Mouse (Mus musculus): ENCODE results near the gene Cdca8. TPM values are rescaled to one million over a fixed set of nuclear protein-coding genes. Genes with fewer than 3 reads are reported as not detected.

The Cdca8 gene
- polyA plus RNA-seq, 1 experiment from 2014 or later, result 200 TPM

DNA sequence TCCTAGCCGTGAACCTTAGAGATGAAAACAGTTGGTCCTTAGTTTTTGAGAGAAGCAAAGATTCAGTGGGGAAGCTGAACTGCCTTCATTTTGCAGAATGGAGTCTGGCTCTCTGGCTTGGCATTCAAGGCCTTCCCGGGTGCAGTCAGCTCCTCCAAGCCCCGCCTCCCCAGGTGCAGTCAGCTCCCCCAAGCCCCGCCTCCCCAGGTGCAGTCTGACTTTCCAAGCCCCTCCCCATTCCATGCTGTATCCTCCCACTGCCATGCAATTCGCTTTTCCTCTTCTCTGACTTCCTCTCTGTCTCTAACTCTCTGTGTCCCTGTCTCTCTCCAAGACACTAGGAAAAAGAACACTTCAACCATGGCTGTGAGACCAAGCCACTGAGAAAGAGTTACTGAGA lies 39.1 kb upstream of the Cdca8 start:
- WGBS, result 37% methylated on average over 5 of the region's 5 CpGs
- Histone ChIP-seq H3K4me3 (ENCODE audit: low read depth, low read length) (no peak overlapping the region), H3K36me3 (replicated peaks; ENCODE audit: control insufficient read depth, insufficient read depth, low read depth, low read length) (no peaks in the 10 kb centered on the region), H3K27me3 (ENCODE audit: control insufficient read depth, insufficient read depth, low read length) (peaks cover 4% of the 10 kb centered on the region; the same call in 1 of the 2 replicates), H3K4me2 (ENCODE audit: low read depth, low read length) (no peak overlapping the region), H3K9ac (replicated peaks; ENCODE audit: low read length) (no peak overlapping the region), H3K9me3 (replicated peaks; ENCODE audit: control insufficient read depth, low read length) (no peaks in the 10 kb centered on the region), H3K27ac (replicated peaks; ENCODE audit: low read depth, low read length) (no peak overlapping the region), H3K4me1 (ENCODE audit: control insufficient read depth, insufficient read depth, low read length) (no peaks in the 10 kb centered on the region)
- DNase-seq (ENCODE audit: low spot score) (no peak), ATAC-seq (replicated peaks; ENCODE audit: insufficient number of reproducible peaks, low FRiP score, low TSS enrichment, low read depth) (no peak)

DNA sequence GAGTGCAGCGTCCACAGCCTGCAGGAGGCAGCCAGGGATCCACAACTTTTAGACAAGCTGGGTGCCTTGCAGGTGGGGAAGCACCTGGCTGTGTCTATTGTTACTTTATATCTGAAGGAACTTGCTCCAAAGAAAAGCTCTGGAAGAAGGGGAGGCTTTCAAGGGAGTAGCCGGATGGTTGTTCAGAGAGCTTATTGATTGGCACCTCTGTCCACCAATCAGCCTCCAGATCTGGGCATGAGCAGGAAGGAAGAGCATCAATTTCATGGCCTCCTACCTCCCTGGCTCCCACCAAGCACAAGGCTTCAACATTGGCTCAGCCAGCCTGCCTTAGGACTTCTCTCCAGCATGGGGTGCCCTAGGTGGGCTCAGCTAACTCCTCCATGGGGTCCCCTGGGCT lies 34.2 kb upstream of the Cdca8 start:
- WGBS, result 90% methylated on average over 2 of the region's 2 CpGs
- H3K4me2 ChIP-seq (ENCODE audit: low read depth, low read length), result no peak overlapping the region
- no peak overlapping the region for H3K27ac ChIP-seq (replicated peaks; ENCODE audit: low read depth, low read length)

DNA sequence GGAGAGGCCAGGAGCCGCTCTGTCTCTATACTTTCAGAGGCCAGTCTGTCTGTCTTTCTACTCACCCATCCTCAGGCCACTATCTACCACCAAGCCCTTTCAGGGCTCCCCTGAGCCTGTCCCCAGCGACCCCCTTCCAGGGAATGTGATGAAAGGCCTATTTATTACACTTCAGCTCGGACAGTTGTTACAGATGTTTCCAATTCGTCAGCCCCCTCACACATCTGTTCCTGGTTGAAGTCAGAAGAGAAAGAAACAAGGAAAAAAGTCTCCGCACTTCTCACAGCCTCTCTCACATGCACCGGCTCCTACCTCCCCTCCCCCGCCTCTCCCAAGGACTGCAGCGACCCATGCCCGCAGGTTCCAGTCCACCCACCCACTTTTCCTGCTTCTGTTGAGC lies 33.2 kb upstream of the Cdca8 start:
- Histone ChIP-seq H3K4me2 (ENCODE audit: low read depth, low read length) (0 out of 2 replicates have a peak overlapping the region, but pooled peaks have one; percentile 16), H3K4me3 (ENCODE audit: low read depth, low read length) (no peak overlapping the region), H3K4me1 (ENCODE audit: control insufficient read depth, insufficient read depth, low read length) (peaks cover 17% of the 10 kb centered on the region), H3K36me3 (replicated peaks; ENCODE audit: control insufficient read depth, insufficient read depth, low read depth, low read length) (no peaks in the 10 kb centered on the region), H3K9me3 (replicated peaks; ENCODE audit: control insufficient read depth, low read length) (no peaks in the 10 kb centered on the region), H3K9ac (replicated peaks; ENCODE audit: low read length) (no peak overlapping the region), H3K27me3 (ENCODE audit: control insufficient read depth, insufficient read depth, low read length) (no peaks in the 10 kb centered on the region), H3K27ac (replicated peaks; ENCODE audit: low read depth, low read length) (peak overlapping the region; percentile 7; the same call in 1 of the 2 replicates)
- WGBS, result 16% methylated on average over 9 of the region's 9 CpGs
- peak; percentile 92 for DNase-seq (ENCODE audit: low spot score)
- ATAC-seq (replicated peaks; ENCODE audit: insufficient number of reproducible peaks, low FRiP score, low TSS enrichment, low read depth), result no peak; the same call in 1 of the 2 replicates

More for the DNA sequence above, 34.2 kb upstream of the Cdca8 start:
- Histone ChIP-seq H3K4me3 (ENCODE audit: low read depth, low read length) (no peak overlapping the region), H3K36me3 (replicated peaks; ENCODE audit: control insufficient read depth, insufficient read depth, low read depth, low read length) (no peaks in the 10 kb centered on the region), H3K9ac (replicated peaks; ENCODE audit: low read length) (no peak overlapping the region), H3K27me3 (ENCODE audit: control insufficient read depth, insufficient read depth, low read length) (no peaks in the 10 kb centered on the region), H3K9me3 (replicated peaks; ENCODE audit: control insufficient read depth, low read length) (no peaks in the 10 kb centered on the region), H3K4me1 (ENCODE audit: control insufficient read depth, insufficient read depth, low read length) (peaks cover 17% of the 10 kb centered on the region)
- DNase-seq (ENCODE audit: low spot score) (peak; percentile 59), ATAC-seq (replicated peaks; ENCODE audit: insufficient number of reproducible peaks, low FRiP score, low TSS enrichment, low read depth) (no peak)

DNA sequence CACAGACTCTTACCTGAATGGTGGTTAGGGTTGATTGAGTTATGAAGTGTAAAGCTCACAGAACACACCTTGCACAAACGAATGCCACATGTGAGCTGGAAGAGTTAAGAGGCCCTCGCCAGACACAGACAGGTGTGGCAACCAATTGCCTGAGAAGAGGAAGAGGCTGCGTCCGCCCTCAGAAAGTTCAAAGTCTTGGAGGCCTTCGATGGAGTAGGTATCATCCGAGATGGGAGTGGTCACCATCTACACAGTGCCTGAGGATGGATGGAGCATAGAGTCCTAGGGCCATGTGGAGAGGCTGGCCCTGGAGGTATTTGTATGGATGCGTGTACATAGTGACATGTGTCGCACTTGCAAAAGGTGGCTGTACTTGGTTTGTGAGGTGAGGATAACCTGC lies 32.0 kb upstream of the Cdca8 start:
- Histone ChIP-seq H3K9ac (replicated peaks; ENCODE audit: low read length) (no peak overlapping the region), H3K4me2 (ENCODE audit: low read depth, low read length) (no peak overlapping the region), H3K9me3 (replicated peaks; ENCODE audit: control insufficient read depth, low read length) (no peaks in the 10 kb centered on the region), H3K36me3 (replicated peaks; ENCODE audit: control insufficient read depth, insufficient read depth, low read depth, low read length) (no peaks in the 10 kb centered on the region), H3K4me1 (ENCODE audit: control insufficient read depth, insufficient read depth, low read length) (peaks cover 17% of the 10 kb centered on the region), H3K4me3 (ENCODE audit: low read depth, low read length) (no peak overlapping the region), H3K27me3 (ENCODE audit: control insufficient read depth, insufficient read depth, low read length) (no peaks in the 10 kb centered on the region), H3K27ac (replicated peaks; ENCODE audit: low read depth, low read length) (no peak overlapping the region)
- 77% methylated on average over 8 of the region's 8 CpGs for WGBS
- DNase-seq (ENCODE audit: low spot score) (no peak), ATAC-seq (replicated peaks; ENCODE audit: insufficient number of reproducible peaks, low FRiP score, low TSS enrichment, low read depth) (no peak)

DNA sequence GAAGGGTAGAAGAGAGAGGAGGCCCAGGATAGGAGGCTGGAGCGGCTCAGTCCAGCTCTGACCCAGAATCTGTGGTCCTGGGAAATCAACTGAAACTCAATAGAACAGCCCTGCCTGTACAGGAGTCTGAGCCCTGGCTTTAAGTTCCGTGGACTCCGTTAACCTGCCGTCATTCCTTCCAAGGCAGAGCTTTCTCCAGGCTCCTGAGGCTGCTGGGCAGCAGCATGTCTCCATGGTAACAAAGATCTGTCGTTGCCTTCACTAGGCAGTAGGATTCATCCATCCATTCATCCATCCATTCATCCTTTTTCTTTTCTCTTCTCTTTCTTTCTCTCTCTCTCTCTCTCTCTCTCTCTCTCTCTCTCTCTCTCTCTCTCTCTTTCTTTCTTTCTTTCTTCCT lies 31.6 kb upstream of the Cdca8 start:
- no peak overlapping the region for H3K9ac ChIP-seq (replicated peaks; ENCODE audit: low read length)
- whole genome bisulfite sequencing, result 46% methylated on average over 5 of the region's 5 CpGs
- ATAC-seq (replicated peaks; ENCODE audit: insufficient number of reproducible peaks, low FRiP score, low TSS enrichment, low read depth) (no peak), DNase-seq (ENCODE audit: low spot score) (no peak)
- H3K9me3 ChIP-seq (replicated peaks; ENCODE audit: control insufficient read depth, low read length), result no peaks in the 10 kb centered on the region
- no peak overlapping the region for H3K27ac ChIP-seq (replicated peaks; ENCODE audit: low read depth, low read length)
- no peaks in the 10 kb centered on the region for H3K27me3 ChIP-seq (ENCODE audit: control insufficient read depth, insufficient read depth, low read length)
- no peaks in the 10 kb centered on the region for H3K36me3 ChIP-seq (replicated peaks; ENCODE audit: control insufficient read depth, insufficient read depth, low read depth, low read length)
- no peak overlapping the region for H3K4me3 ChIP-seq (ENCODE audit: low read depth, low read length)
- H3K4me1 ChIP-seq (ENCODE audit: control insufficient read depth, insufficient read depth, low read length), result peaks cover 17% of the 10 kb centered on the region
- H3K4me2 ChIP-seq (ENCODE audit: low read depth, low read length), result no peak overlapping the region

DNA sequence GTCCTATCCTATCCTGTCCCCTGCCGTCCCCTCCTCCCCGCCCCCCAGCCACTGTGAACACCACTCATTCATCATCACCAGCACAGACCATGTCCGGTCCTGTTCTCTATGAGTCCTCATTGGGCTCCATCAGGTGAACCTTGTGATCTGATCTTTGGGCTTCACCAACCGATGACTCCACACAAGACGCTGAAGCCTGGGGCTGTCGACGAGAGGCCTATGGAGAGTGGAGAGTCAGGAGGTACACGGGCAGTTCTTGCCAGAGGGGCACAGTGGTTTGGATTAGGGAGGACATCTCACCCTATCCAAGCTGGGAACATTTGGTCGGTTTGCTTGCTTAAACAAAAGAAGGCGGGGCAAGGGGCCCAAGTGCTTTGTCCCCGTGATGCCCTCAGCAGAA lies 31.1 kb upstream of the Cdca8 start:
- Histone ChIP-seq H3K27ac (replicated peaks; ENCODE audit: low read depth, low read length) (no peak overlapping the region), H3K36me3 (replicated peaks; ENCODE audit: control insufficient read depth, insufficient read depth, low read depth, low read length) (no peaks in the 10 kb centered on the region), H3K4me3 (ENCODE audit: low read depth, low read length) (no peak overlapping the region), H3K4me1 (ENCODE audit: control insufficient read depth, insufficient read depth, low read length) (peaks cover 17% of the 10 kb centered on the region), H3K4me2 (ENCODE audit: low read depth, low read length) (no peak overlapping the region), H3K9ac (replicated peaks; ENCODE audit: low read length) (no peak overlapping the region), H3K27me3 (ENCODE audit: control insufficient read depth, insufficient read depth, low read length) (no peaks in the 10 kb centered on the region), H3K9me3 (replicated peaks; ENCODE audit: control insufficient read depth, low read length) (no peaks in the 10 kb centered on the region)
- whole genome bisulfite sequencing, result 75% methylated on average over 11 of the region's 11 CpGs
- no peak for ATAC-seq (replicated peaks; ENCODE audit: insufficient number of reproducible peaks, low FRiP score, low TSS enrichment, low read depth)
- DNase-seq (ENCODE audit: low spot score), result no peak

DNA sequence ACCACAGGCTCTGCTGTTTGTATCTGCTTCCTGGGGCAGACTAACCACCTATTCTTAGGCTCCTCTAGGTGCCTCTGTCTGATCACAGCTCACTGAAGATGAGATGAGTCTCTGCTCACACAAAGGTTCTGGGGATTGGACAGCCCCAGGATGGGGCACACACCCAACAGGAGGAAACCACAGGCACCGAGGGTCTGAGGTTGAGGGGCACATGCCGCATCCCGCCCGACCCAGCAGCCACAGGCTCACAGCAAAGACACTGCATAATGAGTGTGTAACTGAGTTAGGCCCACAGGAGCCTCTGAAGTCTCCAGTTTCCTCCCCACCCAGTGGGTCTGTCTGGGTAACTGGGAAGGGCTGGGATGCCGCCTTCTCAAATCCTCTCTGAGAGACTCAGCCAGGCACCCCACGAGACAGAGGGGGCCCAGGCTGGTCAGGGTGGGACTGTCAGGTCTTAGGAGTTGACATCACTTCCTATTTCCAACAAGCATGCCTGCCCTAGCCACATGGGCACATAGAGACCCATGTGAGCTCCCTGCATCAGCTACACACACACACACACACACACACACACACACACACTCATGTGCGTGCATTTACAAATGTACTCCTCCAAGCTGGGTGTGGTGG lies 30.2 kb upstream of the Cdca8 start:
- H3K27me3 ChIP-seq (ENCODE audit: control insufficient read depth, insufficient read depth, low read length), result no peaks in the 10 kb centered on the region
- 59% methylated on average over 7 of the region's 7 CpGs for WGBS
- no peak overlapping the region for H3K4me2 ChIP-seq (ENCODE audit: low read depth, low read length)
- no peak overlapping the region for H3K4me3 ChIP-seq (ENCODE audit: low read depth, low read length)
- H3K9me3 ChIP-seq (replicated peaks; ENCODE audit: control insufficient read depth, low read length), result no peaks in the 10 kb centered on the region
- ATAC-seq (replicated peaks; ENCODE audit: insufficient number of reproducible peaks, low FRiP score, low TSS enrichment, low read depth), result no peak
- H3K9ac ChIP-seq (replicated peaks; ENCODE audit: low read length), result 0 out of 2 replicates have a peak overlapping the region, but pooled peaks have one; percentile 6
- H3K4me1 ChIP-seq (ENCODE audit: control insufficient read depth, insufficient read depth, low read length), result peaks cover 17% of the 10 kb centered on the region
- peak overlapping the region; percentile 48; the same call in 1 of the 2 replicates for H3K27ac ChIP-seq (replicated peaks; ENCODE audit: low read depth, low read length)
- no peak for DNase-seq (ENCODE audit: low spot score)
- no peaks in the 10 kb centered on the region for H3K36me3 ChIP-seq (replicated peaks; ENCODE audit: control insufficient read depth, insufficient read depth, low read depth, low read length)

DNA sequence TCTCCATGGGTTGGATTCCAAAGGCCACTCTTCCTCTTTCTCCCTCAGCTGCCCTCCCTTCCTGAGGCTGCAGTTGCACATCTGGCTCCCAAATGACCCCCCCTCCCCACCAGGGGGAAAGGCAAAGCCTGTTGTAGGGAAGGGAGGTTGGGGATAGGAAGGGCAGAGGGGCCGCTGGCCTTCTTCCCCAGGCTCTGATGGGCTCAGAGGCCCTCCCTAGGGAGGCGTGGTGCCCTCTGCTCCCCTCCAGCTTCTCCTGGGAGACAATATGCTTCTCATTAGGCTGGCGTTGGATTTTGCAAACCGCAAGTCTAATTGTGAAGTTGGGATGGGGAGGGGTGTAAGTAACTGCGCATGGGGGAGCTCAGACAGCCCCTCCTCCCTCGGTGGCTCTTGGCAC lies 29.6 kb upstream of the Cdca8 start:
- peaks cover 17% of the 10 kb centered on the region for H3K4me1 ChIP-seq (ENCODE audit: control insufficient read depth, insufficient read depth, low read length)
- peak overlapping the region; percentile 48; the same call in 1 of the 2 replicates for H3K27ac ChIP-seq (replicated peaks; ENCODE audit: low read depth, low read length)
- WGBS, result 24% methylated on average over 6 of the region's 6 CpGs
- 0 out of 2 replicates have a peak overlapping the region, but pooled peaks have one; percentile 3 for H3K9ac ChIP-seq (replicated peaks; ENCODE audit: low read length)
- H3K36me3 ChIP-seq (replicated peaks; ENCODE audit: control insufficient read depth, insufficient read depth, low read depth, low read length), result no peaks in the 10 kb centered on the region
- DNase-seq (ENCODE audit: low spot score) (peak; percentile 69), ATAC-seq (replicated peaks; ENCODE audit: insufficient number of reproducible peaks, low FRiP score, low TSS enrichment, low read depth) (no peak)
- no peaks in the 10 kb centered on the region for H3K27me3 ChIP-seq (ENCODE audit: control insufficient read depth, insufficient read depth, low read length)
- no peak overlapping the region for H3K4me3 ChIP-seq (ENCODE audit: low read depth, low read length)
- H3K4me2 ChIP-seq (ENCODE audit: low read depth, low read length), result no peak overlapping the region
- H3K9me3 ChIP-seq (replicated peaks; ENCODE audit: control insufficient read depth, low read length), result no peaks in the 10 kb centered on the region

Measured in embryonic facial prominence, embryonic 11.5 days (tissue).